Mouse (Mus musculus) frontal cortex, postnatal 14 days (tissue): ENCODE data around the gene Rgs7bp.

Source experiments
- DNase-seq, 2 experiments: peaks; one replicate each; pipeline ENCODE4 v3.0.0; 2022; ENCODE audit warnings: low spot score in 2 of 2

Gene Rgs7bp

DNA sequence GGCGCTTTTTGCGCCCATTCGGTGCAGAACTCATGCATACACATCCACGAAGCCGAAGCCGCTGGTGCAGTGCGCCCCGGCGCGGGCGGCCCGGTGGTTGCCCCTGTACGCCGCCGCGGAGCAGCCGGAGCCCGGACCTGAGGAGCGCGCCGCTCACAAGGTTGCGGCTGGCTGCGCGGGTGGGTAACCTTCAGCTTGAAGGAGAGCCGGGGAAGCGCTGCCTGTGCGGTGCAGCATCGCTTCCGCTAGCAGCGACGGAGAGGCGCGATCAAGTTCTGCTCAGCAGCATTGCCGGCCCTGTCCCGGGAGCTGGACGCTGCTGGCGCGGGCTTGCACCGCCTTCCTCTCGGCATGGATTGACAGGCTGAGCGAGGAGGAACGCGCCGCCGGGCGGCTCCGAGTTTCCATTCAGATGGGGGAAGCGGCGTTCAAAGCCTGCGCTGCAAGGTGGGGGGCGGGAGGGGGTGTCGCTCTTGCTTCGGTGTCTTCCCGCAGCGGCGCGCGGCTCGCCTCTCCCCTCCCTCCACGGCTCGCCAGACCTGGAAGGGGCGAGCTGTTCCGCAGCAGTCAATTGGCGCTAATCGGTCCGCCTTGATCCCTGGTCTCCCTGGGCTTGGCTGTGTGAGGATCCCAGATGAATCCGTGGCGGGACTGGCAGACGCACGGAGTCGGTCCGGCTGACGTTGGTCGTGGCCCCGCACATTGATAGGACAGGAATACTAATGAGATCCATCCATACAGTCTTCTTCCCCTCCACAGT, at the start of gene Rgs7bp:
Gene Rgs7bp, minus strand, starts transcription at position 750 of the 760 bp plus-strand sequence.
- peak; percentile 72 to 74 for DNase-seq

DNA sequence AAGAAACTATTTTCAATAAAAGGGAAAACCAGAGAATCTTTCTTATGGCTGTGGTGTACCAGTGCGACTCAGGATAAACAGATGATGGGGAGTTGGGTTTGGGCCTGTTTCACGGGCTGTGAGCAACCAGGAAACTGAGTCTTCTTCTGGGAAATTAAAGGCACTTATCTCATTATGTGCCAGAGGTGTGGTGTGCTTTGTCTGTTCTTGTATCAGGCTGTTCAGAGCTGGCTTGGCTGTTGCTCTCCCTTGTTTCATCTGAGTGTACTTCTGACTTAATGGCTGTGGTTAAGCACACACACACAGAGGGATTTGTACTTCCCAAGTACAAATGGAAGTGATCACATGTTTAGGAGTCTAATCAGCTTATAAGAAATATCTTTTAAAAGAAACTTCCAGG, 49.7 kb upstream of the Rgs7bp start:
- no peak for DNase-seq

DNA sequence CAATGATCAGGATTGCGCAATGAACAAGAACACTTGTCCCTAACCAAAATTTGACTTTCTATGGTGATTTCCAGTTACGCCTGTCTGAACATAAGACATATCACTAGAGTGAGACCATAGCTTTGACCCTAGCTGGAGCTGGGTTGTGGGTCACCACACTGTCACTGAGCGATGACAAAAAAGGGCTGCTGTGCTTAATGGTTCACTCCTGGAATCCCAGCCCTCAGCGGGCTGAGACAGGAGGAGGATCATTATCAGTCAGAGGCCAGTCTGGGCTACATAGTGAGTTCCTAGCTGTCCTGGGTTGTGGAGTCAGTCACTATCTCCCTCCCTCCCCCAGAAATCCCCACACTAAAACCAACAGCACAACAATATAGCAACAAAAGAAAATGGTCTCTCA, 46.0 kb upstream of the Rgs7bp start:
- DNase-seq, result no peak

DNA sequence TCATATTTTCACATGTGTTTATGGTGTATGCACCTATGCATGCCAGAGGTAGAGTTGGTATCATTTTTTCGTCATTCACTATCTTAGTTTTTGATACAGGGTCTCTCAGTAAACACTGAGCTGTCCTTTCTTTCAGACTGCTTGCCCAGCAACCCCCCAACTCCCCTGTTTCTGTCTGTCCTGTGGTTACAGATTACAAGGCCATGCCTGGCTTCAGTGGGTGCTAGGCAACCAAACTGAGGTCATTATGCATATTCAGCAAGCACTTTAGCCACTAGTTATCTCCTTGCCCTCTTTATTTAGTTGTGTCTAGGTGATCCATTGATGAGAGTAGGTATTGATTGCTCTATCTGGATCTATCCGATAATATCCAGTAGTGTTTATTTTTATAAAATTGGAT, 41.6 kb upstream of the Rgs7bp start:
- no peak for DNase-seq

DNA sequence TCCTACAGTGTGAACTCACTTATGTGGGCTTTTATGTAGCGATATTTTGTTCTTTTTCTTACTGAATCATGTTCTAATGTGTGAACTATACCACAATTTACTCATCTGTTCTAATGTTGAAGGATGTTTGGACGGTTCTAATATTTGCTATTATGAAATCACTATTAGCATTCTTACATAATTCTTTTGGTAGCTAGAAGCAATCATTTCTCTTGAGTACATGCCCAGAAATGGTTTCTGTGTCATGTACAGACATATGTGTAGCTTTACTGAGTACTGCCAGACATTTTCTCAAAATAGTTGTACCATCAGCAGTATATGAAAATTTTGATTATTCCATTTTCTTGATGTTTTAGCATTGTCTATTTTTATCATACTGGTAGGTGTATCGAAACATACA, 34.5 kb upstream of the Rgs7bp start:
- DNase-seq, result no peak

DNA sequence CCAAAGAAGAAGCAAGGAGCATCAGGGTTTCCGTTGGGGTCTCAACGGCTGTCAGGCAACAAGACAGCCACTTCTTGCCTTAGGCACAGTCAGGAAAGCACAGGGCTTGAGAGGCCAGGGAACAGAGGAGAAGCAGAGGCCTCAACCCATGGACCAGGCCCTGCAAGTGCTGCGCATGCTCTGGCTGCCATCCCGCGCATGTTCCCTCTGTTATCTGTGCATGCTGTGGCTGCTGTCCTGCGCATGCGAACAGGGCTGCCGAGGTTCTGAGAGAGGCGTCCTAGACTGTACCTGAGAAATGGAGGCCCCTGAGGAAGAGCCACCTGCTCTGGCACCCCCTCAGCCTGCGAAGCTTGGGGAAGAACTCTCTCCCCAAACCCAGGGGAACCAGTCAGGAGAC, 27.1 kb upstream of the Rgs7bp start, which contains the start of gene 4933425L06Rik:
Gene 4933425L06Rik, plus strand, starts transcription at position 261 of the 400 bp plus-strand sequence.
- no peak for DNase-seq

DNA sequence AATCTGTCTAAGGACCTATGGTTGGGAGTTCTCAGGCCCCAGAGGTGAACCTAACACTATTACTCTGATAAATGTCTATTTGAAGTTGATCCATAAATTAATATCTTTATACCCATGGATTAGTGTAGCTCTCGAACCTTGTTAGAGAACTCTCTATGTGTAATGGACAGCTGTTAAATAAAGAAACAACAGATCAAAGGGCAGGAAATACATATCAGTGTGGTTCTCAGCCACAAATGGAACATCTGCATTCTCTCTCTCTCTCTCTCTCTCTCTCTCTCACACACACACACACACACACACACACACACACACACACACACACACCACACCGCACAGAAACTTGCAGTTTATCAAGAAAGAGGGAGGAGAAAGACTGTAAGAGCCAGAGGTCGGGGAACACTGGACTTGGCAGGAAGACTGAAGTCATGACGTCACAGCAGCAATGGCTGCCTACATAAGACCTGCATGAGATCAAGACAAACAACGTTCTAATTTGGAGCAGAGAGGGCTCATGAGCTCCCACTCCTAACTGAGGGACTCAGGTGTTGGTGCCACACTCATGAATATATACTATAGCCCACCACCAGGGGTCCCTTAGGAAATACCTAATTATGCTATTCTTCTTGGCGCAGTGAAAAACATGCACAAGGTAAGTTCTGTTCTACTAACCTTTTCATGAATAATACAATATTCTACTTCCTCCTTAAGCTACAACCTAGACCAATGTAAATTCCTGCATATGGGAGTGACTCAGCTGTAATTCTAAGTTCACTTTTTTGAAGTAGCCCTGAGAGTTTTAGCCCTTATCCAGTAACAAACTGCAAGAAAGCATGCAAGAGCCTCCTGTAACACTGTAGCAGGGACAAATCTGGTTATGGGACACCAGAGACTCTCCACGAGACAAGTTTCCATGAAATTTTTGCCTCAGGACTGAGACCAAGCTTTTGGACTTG, 12.4 kb upstream of the Rgs7bp start:
- DNase-seq, result no peak

DNA sequence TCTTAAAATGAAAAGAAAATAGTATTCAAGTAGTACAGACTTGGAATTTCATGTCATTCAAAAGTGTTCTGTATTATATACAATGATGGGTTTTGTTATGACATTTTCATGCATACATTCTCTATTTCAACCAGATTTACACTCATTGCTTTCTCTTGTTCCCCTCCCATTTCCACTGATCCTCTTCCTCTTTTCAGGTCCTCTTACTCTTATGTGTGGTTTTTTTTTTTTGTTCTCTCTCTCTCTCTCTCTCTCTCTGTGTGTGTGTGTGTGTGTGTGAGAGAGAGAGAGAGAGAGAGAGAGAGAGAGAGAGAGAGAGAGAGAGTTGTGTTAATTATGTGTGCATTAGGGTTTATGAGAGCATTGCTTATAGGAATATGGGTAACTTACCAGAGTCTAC, 11.4 kb upstream of the Rgs7bp start:
- DNase-seq, result no peak

DNA sequence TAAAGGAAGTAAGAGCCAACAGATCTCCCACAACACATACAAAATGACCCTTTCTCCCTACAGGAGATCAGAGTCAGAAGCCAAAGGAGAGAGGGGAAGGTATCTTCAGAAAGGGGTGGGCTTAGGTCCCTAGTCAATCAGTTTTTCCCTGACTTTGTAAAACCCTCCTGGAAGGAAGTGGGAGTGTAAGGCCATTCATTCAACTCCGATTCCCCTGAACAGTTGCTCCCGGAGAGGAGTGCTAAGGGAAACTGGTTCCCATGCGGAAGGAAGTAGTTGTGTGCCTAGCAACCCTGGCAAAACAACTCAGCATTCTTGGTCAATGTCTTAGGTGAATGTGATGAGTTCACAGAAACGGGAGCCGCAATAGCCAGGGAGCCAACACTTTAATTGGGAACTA, 644 bp upstream of the Rgs7bp start:
- no peak for DNase-seq

DNA sequence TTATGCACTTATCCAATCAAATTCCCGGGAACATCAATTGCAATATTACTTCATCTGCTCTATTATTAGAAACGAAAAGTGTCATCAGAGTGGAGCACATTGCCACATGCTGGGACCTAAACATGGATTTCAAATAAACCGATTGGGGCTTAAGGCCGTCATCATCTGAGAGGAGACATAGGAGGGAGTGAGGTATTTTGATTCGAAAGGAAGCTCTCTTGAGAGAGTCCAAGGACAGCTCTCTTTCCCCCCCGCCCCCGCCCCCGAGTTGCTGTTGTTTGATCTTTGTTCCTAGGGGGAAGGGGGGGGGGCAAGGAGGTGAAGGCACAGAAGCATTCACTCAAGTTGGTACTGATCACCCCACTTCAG, 195 bp upstream of the Rgs7bp start:
- DNase-seq, result no peak

DNA sequence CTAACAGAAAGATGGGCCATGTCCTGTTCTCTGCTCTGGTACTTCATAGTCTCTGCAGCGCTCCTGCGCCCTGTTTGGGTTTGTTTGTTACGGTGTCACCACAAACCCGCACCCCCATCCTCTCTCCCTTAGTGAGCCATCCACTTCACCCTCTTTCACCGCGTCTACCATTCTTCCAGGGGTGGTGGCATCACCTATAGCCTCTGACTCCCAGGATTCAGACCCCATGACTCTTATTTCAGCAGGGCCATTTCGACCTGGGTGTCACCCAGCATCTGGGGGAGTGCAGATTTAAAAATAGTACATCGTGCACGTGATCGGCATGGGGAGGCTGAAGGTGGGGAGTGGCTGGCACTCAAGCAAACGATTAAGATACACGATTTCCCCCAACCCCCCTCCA, 1.1 kb downstream of the Rgs7bp start:
- DNase-seq, result peak; percentile 31 to 43

DNA sequence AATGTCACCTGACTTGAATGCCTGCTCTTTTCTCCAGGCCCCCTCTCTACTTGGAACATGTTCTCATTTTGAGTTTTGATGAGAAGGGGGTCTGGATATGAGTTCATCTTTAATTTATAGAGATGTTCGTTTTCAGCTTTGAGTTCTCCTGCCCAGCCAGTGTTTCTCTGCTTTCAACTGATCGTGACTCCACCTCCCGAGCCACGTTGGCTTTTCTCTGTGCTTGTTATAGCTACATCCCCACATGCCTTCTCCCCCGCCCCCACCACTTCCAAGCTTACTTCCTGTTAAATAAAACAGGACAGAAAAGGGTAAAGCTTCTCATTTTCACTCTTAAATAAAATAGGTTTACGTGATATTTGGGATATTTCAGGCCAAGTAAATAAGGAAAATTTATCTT, 3.3 kb downstream of the Rgs7bp start:
- peak in 1 of 2 experiments; percentile 38 for DNase-seq

DNA sequence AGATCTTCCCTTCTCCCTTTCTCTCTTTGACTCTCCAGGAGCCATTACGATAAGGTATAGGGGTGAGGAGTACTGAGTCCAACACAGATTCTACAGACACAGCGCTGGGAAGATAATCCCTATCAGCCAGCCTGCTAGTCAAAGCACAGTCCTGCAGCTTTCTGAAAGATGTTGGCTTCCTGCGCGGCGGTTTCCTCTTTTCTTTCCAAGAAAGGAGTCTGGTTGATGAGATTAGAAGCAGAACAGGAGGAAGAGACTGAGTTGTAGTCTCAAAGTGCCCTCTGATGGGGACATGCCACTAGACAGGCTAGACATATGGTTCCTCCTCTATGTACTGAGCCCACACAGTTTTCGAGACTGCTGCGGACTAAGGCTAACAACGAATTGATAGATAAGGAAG, 6.1 kb downstream of the Rgs7bp start:
- peak in 1 of 2 experiments; percentile 22 for DNase-seq

DNA sequence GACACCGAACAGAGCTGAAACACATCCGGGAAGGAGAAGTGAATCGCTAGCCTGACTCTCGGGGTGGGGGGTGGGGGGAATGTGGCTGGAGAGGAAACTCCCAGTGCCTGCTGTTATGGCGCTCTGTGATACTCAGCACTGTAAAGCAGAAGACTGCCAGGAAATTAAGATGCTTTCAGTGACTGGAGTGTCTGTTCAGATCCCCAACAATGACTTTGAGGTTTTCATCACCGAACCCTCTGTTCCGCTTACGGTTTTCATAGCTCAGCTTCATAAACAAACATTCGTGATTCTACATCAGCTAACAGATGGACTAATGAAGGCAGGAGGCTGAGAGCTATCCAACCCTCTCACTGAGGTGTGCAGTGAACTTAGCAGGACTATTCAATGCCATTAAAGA, 7.4 kb downstream of the Rgs7bp start:
- no peak for DNase-seq

DNA sequence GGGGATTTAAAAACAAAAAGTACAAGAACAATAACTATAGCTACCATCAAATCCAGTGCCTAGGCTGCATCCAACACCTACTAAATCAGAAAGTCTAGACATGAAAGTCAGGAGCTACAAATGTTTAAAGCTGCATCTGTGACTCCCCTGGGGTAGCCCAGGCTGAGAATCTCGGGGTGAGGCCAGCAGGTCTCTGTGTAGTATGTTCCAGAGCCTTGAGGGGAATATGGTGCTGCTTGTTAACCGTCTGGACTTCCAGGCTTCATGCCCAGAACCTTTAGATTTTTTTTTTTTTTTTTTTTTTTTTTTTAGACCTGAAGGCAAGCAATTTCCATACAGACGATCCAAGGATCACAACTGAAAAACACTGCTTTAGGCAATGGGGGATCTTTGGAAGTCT, 10.8 kb downstream of the Rgs7bp start:
- no peak for DNase-seq

DNA sequence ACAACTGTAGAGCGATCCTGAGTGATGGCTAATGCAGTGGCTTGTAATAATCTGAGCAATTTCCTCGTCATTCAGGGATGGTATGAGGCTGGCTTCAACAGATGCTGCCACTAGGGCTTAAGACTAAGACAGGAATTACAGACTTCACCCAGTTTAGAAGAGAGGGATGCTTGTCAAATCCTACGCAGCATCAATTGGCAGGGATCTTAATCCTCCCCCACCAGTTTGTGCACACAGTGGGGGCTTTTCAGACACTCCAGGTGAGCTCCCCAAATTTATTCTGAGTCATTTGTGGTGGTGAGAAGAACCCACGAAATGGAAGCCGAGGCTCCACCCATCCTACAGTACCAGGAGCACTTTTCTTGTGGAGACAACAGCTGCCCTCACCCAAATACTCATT, 16.4 kb downstream of the Rgs7bp start:
- no peak for DNase-seq

DNA sequence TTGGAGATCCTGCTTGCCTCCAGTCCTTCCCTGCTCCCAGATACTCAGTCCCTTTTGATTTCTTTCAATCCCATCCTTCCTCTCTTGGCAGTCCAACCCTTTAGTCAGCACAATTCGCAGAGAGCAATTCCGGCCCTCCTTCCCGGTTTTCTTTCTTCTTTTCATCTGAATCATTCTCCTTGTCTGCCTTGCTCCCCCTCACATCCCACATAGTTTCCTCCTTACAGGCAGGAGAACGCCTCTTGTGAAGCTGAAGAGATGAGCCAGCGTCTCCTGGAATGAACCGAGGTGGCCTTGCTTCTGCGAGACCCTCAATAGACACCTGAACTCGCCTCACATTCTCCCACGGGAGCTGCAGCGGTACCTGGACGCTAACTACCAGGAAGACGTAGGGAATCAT, 16.9 kb downstream of the Rgs7bp start:
- DNase-seq, result peak in 1 of 2 experiments; percentile 19

DNA sequence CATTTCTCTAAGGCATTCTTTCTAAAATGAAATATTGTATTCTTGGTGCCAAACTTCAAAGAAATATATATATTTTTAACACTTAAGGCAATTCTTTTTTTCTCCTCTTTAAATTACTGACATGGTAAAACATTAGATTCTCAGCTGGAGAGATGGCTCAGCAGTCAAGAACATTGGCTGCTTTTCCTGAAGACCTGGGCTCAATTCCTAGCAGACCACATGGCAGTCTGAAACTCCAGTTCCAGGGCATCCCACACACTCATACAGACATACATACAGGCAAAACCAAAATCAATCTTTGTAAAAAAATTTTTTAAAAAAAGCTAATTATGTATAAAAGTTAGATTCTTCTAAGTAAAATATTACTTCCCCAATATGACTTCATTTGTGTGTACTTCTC, 22.8 kb downstream of the Rgs7bp start:
- no peak for DNase-seq

DNA sequence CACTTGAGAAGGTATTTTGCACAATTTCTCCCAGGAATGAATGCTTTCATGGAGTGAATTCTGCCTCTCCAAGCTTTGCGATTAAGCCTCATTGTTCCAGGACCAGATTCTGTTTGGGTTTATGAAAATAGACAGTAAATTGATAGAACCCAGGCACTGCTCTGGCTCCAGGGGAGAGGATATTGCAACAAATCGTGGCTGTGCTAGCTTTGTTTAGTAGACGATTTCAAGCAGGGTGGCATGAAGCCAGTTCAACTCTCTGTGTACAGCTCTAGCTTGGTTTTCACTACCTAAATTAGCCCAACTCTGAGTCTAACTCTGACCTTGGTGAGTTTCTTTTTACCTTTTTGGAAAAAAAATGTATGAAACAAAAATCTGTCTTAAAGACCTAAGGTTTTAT, 26.5 kb downstream of the Rgs7bp start:
- no peak for DNase-seq

DNA sequence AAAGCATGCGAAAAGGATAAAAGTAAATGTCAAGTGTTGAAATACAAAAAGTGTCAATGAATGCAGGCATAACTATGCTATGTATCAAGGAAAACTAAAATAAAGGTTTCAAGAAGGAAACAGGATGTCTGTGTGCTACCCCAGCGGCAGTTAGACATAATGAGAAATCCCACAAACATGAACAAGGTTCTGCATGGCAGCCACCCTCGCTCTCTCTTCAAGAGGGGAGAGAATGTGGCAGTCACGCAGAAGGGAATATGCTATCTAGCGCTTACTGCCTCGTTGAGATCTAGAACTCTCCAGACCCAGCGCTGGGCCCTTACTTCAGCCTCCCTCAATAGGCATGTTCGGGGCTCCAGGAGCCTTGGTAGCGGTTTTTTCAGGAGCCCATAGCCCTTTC, 38.2 kb downstream of the Rgs7bp start:
- no peak for DNase-seq

DNA sequence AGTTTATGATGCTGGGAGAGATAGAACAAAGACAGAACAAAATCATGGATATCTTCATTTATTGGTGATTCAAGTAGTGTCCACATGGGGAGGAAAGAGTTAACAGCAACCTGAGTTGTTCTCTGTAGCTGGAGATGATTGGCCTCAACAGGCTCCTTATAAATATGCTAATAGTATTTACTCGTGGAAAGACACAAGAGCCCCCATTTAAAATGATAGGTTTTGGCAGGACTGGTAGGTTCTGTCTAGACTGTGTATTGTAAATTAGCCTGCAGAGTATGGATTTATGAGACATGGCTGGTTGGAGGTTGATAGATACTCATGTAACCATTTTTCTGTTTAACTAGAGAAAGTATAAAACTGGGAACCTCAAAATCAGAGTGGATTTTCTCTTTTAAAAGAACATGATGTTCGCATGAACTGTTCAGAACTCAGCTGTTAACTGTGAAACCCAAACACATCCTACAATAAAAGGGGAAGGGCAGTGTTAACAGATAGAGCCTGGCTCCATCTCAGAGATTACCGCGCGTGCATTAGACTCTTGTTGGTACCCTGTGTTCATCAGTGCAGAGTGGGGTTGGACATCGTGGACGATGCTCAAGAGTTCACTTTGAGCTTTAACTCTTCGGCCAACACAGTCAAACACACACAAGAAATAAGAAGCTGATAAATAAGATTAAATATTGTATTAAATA, 38.9 kb downstream of the Rgs7bp start:
- no peak for DNase-seq

DNA sequence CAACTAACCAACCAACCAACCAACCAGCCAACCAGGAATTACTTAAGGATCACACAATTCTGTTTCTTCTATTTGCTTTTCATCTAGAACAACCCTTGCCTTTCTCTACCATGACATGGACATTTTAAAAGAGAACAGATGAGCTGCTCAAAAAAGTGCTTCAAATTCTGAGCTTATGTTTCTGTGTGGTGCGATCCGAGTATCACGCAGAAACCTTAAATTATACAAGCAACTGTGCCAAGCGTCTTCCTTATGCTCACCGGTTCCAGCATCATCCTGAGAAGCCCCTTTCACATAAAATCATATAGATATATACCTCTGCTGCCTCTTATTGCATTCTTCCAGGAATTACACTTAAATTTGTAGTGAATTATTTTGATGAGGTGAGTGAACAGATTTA, 43.4 kb downstream of the Rgs7bp start:
- DNase-seq, result no peak
